Mouse (Mus musculus): Measurements from ENCODE around the gene Cdhr5.
A peak's percentile ranks its signal among the peaks of the same experiment; 100 is the strongest.

Gene Cdhr5

DNA sequence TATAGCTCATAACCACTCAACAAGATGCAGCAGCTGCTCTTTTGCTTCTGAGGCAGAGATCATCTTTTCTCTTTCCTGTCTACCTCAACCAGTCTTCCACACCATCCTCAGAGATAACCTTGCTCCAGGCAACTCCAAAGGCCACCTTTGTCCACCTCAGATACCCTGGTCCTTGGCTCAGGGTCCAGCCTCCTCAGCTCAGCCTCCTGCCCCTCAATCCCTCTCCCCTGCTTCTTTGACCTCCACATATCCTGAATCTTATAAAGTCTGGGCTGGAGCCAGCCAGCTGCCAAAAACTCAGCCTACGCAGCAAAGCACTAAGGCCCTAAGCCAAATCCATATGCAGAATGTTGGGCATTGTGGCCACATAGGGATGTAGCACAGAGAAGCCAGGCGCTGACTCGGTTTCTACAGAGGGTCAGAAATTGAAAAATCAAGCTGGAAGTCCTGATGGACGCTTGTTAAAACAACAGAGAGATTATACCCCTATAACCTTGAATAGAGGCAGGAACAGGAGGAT, 53.8 kb downstream of the Cdhr5 start:
- no peak for DNase-seq (ENCODE audit: low read depth)

GRCm38 (mm10) chr7:141222126-141222467, 54.5 kb downstream of the Cdhr5 start:
- DNase-seq (ENCODE audit: low read depth): no peak

DNA sequence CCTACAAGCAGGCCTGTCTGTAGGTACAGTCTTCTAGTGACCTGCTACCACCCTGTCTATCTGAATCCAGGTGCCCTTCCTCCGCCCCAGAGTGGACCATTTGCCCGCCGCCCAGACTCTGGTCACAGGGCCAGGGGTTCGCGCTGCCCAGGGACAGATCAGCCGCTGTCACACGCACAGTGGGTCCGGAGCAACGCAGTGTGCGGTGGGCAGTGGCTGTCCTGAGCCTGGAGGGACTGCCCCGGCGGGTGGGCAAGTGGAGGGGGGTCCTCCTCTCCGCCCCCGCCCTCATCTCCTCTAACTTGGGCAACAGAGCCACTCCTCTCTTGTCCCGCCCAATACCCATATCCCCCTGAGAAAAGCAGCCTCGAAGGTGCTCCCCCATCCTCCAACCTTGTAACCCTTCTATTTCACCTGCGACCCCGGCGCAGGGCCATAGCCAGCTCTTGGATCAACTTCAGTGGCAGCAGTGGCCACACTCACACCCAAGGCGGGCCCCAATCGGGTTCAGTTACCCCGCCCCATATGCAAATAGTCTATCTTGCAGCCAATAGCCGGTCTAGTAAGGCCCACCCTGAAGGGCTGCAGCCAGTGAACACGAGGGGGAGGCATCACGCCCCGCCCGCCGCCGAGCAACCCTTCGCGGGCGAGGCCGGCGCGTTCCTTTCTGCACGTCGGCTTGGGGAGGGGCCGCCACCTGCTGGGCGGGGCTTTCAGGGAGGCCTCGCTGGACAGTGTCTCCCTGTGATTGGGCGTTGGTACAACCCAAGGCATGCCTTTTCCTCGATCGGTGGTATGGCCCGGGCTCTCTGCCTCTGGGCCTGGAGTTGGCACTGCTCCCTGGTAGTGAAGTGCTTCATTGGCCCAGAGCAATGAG, 55.1 kb downstream of the Cdhr5 start:
- peak; percentile 97 for DNase-seq (ENCODE audit: low read depth)

DNA sequence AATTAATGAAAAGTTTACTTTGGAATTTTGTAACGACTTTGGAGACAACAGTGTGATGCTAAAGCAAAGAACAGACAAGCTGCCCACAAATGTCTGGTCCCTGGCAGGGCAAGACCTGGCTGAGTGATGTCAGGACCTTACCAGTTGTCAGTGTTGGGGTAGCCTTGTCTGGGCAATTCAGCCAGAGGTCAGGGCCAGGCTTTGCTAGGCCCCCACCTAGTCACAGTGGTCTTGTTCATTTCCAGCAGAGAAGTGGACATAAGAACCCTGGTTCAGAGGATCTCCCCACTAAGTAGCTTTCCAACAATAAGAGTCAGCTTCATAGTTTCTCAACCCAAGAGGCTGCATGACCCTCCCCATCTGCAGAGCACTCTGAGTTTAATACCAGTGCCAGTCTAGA, 56.2 kb downstream of the Cdhr5 start:
- no peak for DNase-seq (ENCODE audit: low read depth)

DNA sequence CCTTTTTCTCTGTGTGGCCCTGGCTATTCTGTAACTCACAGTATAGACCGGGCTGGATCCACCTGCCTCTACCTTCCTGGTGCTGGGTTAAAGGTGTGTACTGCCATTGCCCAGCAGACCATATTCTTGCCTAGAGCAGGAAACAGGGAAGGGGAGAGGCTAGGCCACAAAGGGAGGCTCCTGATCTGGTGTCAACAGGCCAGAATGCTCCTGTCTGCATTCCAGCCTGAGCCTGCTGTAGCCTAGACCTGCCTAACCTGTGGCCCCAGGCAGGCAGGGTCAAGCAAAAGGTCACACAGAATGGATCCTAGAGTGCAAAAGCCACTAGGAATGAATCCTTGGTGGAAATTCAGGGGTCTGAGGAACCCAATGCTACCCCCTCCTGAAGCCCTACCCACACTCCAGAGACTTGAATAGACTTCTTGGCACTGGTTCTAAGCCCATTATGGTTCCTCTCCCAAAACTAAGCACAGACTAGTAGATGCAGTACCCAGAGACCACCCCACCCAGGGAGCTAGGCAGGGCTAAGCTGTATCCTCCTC, 57.0 kb downstream of the Cdhr5 start:
- no peak for DNase-seq (ENCODE audit: low read depth)

All from c-Kit-positive CD71-negative TER-119-negative erythroid progenitor cells, embryonic 14.5 days (primary cell).